Mouse (Mus musculus) midbrain, embryonic 11.5 days (tissue): Measurements from ENCODE around the gene Dhrs3. TPM values are rescaled to one million over a fixed set of nuclear protein-coding genes. Genes with fewer than 3 reads are reported as not detected.

ENCODE experiments used
- ATAC-seq: fragments of 200-750 bp; cut with Nextera tagmentation; 2 replicates; pipeline ENCODE4 v1.8.0; 2017; ENCODE audit warnings: moderate TSS enrichment, moderate library complexity; ENCODE audit not compliant: low FRiP score
- DNase-seq: peaks from one replicate; pipeline ENCODE4 v3.0.0; 2015; ENCODE audit warnings: low spot score; ENCODE audit errors: missing footprints
- H3K27ac ChIP-seq: fragments of 300-500 bp; sonication (generic); 2 replicates; pipeline ENCODE4 v1.5.1; 2014; ENCODE audit warnings: low read depth, low read length
- H3K27me3 ChIP-seq: fragments of 300-500 bp; sonication (generic); 2 replicates; pipeline ENCODE4 v1.6.1; 2014; ENCODE audit warnings: mild to moderate bottlenecking, low read length, moderate library complexity, mixed read lengths; ENCODE audit not compliant: control insufficient read depth, insufficient read depth
- H3K36me3 ChIP-seq: fragments of 300-500 bp; sonication (generic); 2 replicates; pipeline ENCODE4 v1.6.1; 2014; ENCODE audit warnings: mild to moderate bottlenecking, low read length, moderate library complexity, mixed read lengths; ENCODE audit not compliant: control insufficient read depth, insufficient read depth
- H3K4me1 ChIP-seq: fragments of 300-500 bp; sonication (generic); 2 replicates; pipeline ENCODE4 v1.6.1; 2014; ENCODE audit warnings: low read length; ENCODE audit not compliant: control insufficient read depth, insufficient read depth
- H3K4me2 ChIP-seq: fragments of 300-500 bp; sonication (generic); 2 replicates; pipeline ENCODE4 v1.6.1; 2014; ENCODE audit warnings: mild to moderate bottlenecking, moderate library complexity
- H3K4me3 ChIP-seq: fragments of 300-500 bp; sonication (generic); 2 replicates; pipeline ENCODE4 v1.5.1; 2014; ENCODE audit warnings: low read depth, low read length
- H3K9ac ChIP-seq: fragments of 300-500 bp; sonication (generic); 2 replicates; pipeline ENCODE4 v1.6.1; 2014; ENCODE audit warnings: low read length
- H3K9me3 ChIP-seq: fragments of 300-500 bp; sonication (generic); 2 replicates; pipeline ENCODE4 v1.6.1; 2016; ENCODE audit warnings: low read length; ENCODE audit not compliant: control insufficient read depth
- WGBS: fragments of 180-500 bp; shearing (Covaris S2); extraction: QIAGEN DNeasy Blood & Tissue Kit; methylation state at CpG from one replicate; pipeline ENCODE4 v1.1.7; 2014; 5-methylcytosine and 5-hydroxymethylcytosine counted together
- polyA plus RNA-seq: library from polyadenylated mRNA; unstranded; fragments of >200 nt; fragmentation: Nextera tagmentation; extraction: Ambion mirVana; gene quantifications from 2 replicates; pipeline ENCODE4 v1.2.1, GENCODE M21; 2014

Gene Dhrs3
- polyA plus RNA-seq, 1 experiment from 2014 or later: 5.9 TPM

DNA sequence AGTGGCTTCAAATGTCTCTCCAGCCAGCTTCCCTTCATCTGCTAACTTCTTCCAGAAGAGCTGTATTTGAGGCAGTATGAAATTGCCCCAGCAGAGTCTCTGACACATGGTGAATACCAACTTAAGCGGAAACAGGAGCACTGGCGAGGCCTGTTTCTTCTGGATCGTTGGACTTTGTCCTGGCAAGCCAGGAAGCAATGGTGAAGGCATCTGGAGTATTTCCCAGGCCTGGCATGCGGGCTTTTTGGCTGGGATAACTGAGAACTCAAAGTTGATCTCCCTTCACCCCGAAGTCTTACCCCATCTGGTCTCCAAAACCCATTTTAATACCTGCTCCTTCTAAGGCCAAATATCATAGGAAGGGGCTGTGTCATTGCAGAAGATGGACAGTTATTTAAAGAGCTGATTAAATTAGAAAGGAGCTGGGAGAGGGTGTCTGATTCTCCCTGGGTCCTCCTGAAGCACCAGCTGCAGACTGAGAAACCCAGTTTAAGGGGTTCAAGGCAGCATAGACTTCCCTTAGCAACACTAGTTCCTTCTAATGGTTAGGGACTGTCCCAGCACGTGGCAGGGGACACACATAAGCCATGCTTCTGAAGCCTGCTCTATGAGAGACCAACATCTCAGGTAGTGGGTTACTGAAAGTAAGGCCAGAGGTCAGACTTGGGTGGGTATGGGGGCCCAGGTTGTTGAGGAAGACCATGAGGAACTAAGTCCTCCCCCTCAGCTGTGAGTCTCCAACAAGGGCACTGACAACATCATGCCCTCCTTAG is 80.5 kb downstream of the Dhrs3 start:
- ATAC-seq: no peak
- H3K9me3 ChIP-seq: no peaks in the 10 kb centered on the region
- no peak overlapping the region for H3K4me3 ChIP-seq
- no peak overlapping the region for H3K4me2 ChIP-seq
- H3K4me1 ChIP-seq: no peaks in the 10 kb centered on the region
- DNase-seq: no peak
- 92% methylated on average over 6 of the region's 6 CpGs for WGBS
- 0 out of 2 replicates have a peak, but pooled peaks cover 2% of the 10 kb centered on the region for H3K36me3 ChIP-seq
- no peak overlapping the region for H3K27ac ChIP-seq
- H3K27me3 ChIP-seq: no peaks in the 10 kb centered on the region
- no peak overlapping the region for H3K9ac ChIP-seq

DNA sequence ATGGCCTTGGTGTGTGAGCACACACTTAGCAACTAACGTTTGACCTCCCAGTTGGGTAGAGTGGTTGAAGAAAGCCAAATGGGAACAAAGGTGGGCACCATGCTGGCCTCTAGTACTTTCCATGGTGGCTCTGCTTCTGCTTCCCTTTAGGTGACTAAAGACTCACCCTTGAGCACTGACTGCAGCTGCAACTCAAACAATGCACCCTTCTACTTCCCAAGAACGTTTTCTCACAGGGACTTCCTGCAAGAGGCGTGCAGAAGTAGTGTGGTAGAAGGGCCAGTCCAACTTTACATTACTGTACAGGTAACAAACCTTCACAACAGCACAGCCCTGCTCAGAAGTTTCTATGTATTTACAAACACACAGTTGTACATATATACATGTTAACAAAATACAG is 81.8 kb downstream of the Dhrs3 start:
- ATAC-seq (no peak), DNase-seq (no peak)
- no peaks in the 10 kb centered on the region for H3K4me1 ChIP-seq
- no peaks in the 10 kb centered on the region for H3K9me3 ChIP-seq
- H3K27ac ChIP-seq: no peak overlapping the region
- H3K9ac ChIP-seq: no peak overlapping the region
- H3K36me3 ChIP-seq: 0 out of 2 replicates have a peak, but pooled peaks cover 2% of the 10 kb centered on the region
- no peak overlapping the region for H3K4me2 ChIP-seq
- 77% methylated on average over 3 of the region's 3 CpGs for WGBS
- H3K27me3 ChIP-seq: no peaks in the 10 kb centered on the region
- no peak overlapping the region for H3K4me3 ChIP-seq

DNA sequence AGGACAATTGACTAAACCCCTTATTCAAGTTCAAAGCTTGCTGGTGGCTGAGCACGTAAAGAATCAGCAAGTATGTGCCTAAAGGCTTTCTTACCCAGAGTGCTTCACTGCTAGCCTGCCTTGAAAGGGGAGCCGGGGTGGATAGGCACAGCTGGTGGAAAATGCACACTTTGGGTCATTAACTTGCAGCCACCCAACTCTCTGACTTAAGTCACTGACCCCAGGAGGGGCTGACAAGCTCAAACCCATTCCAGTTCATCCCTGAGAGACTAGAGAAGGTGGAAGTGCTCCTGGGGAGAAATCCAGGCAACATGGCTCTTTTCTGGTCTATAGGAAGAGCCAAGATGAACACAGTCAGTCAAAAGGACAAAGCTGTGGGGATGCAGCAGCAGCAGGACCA is 82.9 kb downstream of the Dhrs3 start:
- Histone ChIP-seq H3K27me3 (no peaks in the 10 kb centered on the region), H3K4me1 (no peaks in the 10 kb centered on the region), H3K9me3 (no peaks in the 10 kb centered on the region), H3K27ac (no peak overlapping the region), H3K36me3 (0 out of 2 replicates have a peak, but pooled peaks cover 2% of the 10 kb centered on the region), H3K9ac (no peak overlapping the region), H3K4me3 (no peak overlapping the region), H3K4me2 (no peak overlapping the region)
- ATAC-seq: no peak
- WGBS: 29% methylated on average over 2 of the region's 2 CpGs
- no peak for DNase-seq

- 58% methylated on average over 1 of the region's 1 CpGs for WGBS
These were observed 84.4 kb downstream of the Dhrs3 start for GRCm38 (mm10) chr4:144977057-144977456.

More at GRCm38 (mm10) chr4:144977057-144977456, 84.4 kb downstream of the Dhrs3 start:
- no peaks in the 10 kb centered on the region for H3K4me1 ChIP-seq
- ATAC-seq (no peak), DNase-seq (no peak)
- no peak overlapping the region for H3K4me3 ChIP-seq
- H3K27ac ChIP-seq: no peak overlapping the region
- no peaks in the 10 kb centered on the region for H3K27me3 ChIP-seq
- no peak overlapping the region for H3K9ac ChIP-seq
- 0 out of 2 replicates have a peak, but pooled peaks cover 2% of the 10 kb centered on the region for H3K36me3 ChIP-seq
- H3K9me3 ChIP-seq: no peaks in the 10 kb centered on the region
- no peak overlapping the region for H3K4me2 ChIP-seq

Other genes with a start within 250 kb of the Dhrs3 start
- gene Gm436, start 206.5 kb upstream of the Dhrs3 start, polyA plus RNA-seq: not detected in 2 replicates
- not detected in 2 replicates for gene Gm13178, start 171.4 kb upstream of the Dhrs3 start, polyA plus RNA-seq
- not detected in 2 replicates for gene Gm438, start 106.2 kb upstream of the Dhrs3 start, polyA plus RNA-seq